Mouse (Mus musculus): ENCODE data around the gene Inpp5a. TPM values are rescaled to one million over a fixed set of nuclear protein-coding genes. Genes with fewer than 3 reads are reported as not detected.

The Inpp5a gene
- polyA plus RNA-seq, 1 experiment from 2014 or later = 28.4 TPM

DNA sequence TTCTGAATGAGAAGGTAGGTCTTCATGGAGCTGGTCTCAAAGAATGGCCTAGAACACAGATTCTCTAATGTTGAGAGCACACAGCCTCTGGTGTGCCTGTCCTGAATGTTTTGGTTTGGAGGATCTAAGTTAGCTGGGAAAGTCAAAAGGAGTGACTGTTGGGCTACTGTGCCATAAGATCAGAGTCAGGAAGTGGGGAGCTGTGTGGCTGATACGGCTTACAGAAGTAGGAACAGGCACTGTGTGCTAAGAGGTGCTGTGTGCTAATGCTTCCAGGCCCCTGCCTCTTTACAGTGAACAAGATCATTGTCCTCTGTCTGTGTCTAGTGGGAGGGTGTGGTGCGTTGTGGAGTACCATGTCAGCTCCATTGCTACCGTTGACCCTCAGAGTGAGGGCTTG is 12.0 kb downstream of the Inpp5a start:
- DNase-seq (ENCODE audit: low spot score) = no peak
- no peak overlapping the region for H3K4me2 ChIP-seq (ENCODE audit: low read depth)
- H3K27me3 ChIP-seq (ENCODE audit: control insufficient read depth, insufficient read depth, low read length) = no peaks in the 10 kb centered on the region
- H3K9ac ChIP-seq (ENCODE audit: low read length) = no peak overlapping the region
- ATAC-seq (ENCODE audit: insufficient read depth, low FRiP score, low TSS enrichment) = no peak
- H3K27ac ChIP-seq (ENCODE audit: low read depth, low read length) = no peak overlapping the region
- no peaks in the 10 kb centered on the region for H3K36me3 ChIP-seq (ENCODE audit: control insufficient read depth, insufficient read depth, low read length)
- no peaks in the 10 kb centered on the region; the same call in 1 of the 2 replicates for H3K4me1 ChIP-seq (ENCODE audit: control insufficient read depth, insufficient read depth, low read length)
- WGBS = 92% methylated on average over 3 of the region's 3 CpGs
- no peaks in the 10 kb centered on the region for H3K9me3 ChIP-seq (ENCODE audit: control insufficient read depth, low read length)
- no peak overlapping the region for H3K4me3 ChIP-seq (ENCODE audit: low read depth, low read length)

DNA sequence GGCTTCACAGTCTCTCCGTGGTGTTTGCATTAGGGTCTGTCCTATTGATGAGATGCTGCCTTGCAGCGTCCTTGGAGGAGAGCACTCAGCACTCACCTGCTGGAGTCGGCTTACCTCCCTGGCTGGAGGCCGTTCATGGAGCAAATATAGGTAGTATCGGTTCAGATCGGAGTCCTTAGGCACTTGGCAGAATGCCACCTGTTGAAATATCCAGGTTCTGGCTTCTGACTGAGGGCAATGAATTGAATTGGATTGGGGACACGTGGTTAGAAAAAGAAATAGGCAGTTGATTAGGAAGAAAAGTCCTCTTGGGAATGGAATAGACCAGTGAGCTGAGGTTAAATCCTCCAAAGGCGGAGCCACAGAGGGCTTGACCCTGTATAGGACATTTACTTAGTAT is 12.9 kb downstream of the Inpp5a start:
- ATAC-seq (ENCODE audit: insufficient read depth, low FRiP score, low TSS enrichment) = no peak
- no peak overlapping the region for H3K4me2 ChIP-seq (ENCODE audit: low read depth)
- no peaks in the 10 kb centered on the region for H3K9me3 ChIP-seq (ENCODE audit: control insufficient read depth, low read length)
- H3K4me3 ChIP-seq (ENCODE audit: low read depth, low read length) = no peak overlapping the region
- H3K27me3 ChIP-seq (ENCODE audit: control insufficient read depth, insufficient read depth, low read length) = no peaks in the 10 kb centered on the region
- H3K9ac ChIP-seq (ENCODE audit: low read length) = no peak overlapping the region
- H3K36me3 ChIP-seq (ENCODE audit: control insufficient read depth, insufficient read depth, low read length) = no peaks in the 10 kb centered on the region
- DNase-seq (ENCODE audit: low spot score) = no peak
- 88% methylated on average over 8 of the region's 8 CpGs for WGBS
- H3K27ac ChIP-seq (ENCODE audit: low read depth, low read length) = no peak overlapping the region
- no peaks in the 10 kb centered on the region; the same call in 1 of the 2 replicates for H3K4me1 ChIP-seq (ENCODE audit: control insufficient read depth, insufficient read depth, low read length)

DNA sequence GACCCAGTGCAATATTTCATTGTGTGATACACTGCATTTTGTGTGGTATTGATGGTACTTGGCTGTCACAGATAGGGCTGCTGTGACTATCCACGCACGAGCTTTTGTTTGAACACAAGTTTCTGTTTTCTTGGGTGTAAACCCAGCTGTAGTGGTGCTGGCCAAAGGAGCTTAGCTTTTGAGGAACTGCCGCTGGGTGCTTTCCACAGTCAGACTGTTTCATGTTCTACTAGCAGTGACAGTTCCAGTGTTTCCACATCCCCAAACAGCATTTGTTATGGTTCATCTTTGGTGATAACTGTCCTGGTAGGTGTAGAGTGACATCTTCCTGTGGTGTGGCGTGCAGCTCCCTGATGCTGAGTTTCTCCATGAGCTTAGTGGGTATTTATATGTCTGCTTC is 13.8 kb downstream of the Inpp5a start:
- WGBS = 91% methylated on average over 4 of the region's 4 CpGs
- DNase-seq (ENCODE audit: low spot score) = no peak

DNA sequence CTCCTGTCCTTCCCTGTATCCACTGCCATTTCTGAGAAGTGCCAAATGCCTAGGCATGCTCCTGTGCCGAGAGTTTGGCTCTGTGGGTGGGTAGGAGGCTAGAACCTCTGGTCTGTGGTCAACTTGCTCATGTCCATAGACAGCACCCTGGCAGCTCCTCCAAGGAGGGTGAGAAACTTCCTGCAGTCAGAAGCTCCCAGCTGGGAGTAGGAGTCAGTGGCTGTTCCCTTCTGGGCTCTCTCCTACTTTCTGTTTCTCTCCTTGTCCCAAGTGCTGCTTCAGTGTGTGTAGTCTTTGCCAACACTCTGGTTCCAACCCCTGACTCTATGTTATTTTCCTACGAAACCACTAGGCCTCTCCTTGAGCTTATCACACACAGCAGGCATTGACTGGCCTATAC is 17.7 kb downstream of the Inpp5a start:
- no peak for ATAC-seq (ENCODE audit: insufficient read depth, low FRiP score, low TSS enrichment)
- Histone ChIP-seq H3K27ac (ENCODE audit: low read depth, low read length) (no peak overlapping the region), H3K9ac (ENCODE audit: low read length) (no peak overlapping the region), H3K27me3 (ENCODE audit: control insufficient read depth, insufficient read depth, low read length) (no peaks in the 10 kb centered on the region), H3K4me3 (ENCODE audit: low read depth, low read length) (no peak overlapping the region), H3K4me2 (ENCODE audit: low read depth) (no peak overlapping the region), H3K4me1 (ENCODE audit: control insufficient read depth, insufficient read depth, low read length) (no peaks in the 10 kb centered on the region), H3K36me3 (ENCODE audit: control insufficient read depth, insufficient read depth, low read length) (no peaks in the 10 kb centered on the region), H3K9me3 (ENCODE audit: control insufficient read depth, low read length) (no peaks in the 10 kb centered on the region)
- DNase-seq (ENCODE audit: low spot score) = no peak
- 86% methylated on average over 2 of the region's 2 CpGs for WGBS

More for the DNA sequence above, 13.8 kb downstream of the Inpp5a start:
- Histone ChIP-seq H3K27ac (ENCODE audit: low read depth, low read length) (no peak overlapping the region), H3K4me2 (ENCODE audit: low read depth) (no peak overlapping the region), H3K9me3 (ENCODE audit: control insufficient read depth, low read length) (no peaks in the 10 kb centered on the region), H3K4me1 (ENCODE audit: control insufficient read depth, insufficient read depth, low read length) (no peaks in the 10 kb centered on the region; the same call in 1 of the 2 replicates), H3K9ac (ENCODE audit: low read length) (no peak overlapping the region), H3K27me3 (ENCODE audit: control insufficient read depth, insufficient read depth, low read length) (no peaks in the 10 kb centered on the region), H3K4me3 (ENCODE audit: low read depth, low read length) (no peak overlapping the region), H3K36me3 (ENCODE audit: control insufficient read depth, insufficient read depth, low read length) (no peaks in the 10 kb centered on the region)
- no peak for ATAC-seq (ENCODE audit: insufficient read depth, low FRiP score, low TSS enrichment)

DNA sequence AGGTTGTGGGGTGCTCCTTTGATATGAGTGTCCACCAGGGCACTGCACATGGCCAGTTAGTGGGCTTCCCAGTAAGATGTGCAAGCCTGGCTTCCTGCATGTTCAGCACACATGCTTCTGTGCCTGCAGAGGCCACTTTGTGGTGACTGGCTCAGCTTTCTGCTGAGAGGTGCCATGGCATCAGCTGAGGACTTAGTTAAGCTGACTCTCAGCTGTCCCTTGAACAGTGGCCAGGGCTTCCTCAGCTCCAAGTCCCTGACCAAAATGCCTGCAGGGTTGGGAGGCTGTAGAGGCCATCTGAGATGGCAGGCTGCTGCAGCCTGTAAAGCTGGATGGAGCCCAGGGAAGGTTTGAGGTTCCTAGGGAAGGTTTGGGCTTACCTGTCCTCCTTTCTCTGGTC is 19.1 kb downstream of the Inpp5a start:
- Histone ChIP-seq H3K27ac (ENCODE audit: low read depth, low read length) (no peak overlapping the region), H3K4me3 (ENCODE audit: low read depth, low read length) (no peak overlapping the region), H3K4me2 (ENCODE audit: low read depth) (no peak overlapping the region), H3K9me3 (ENCODE audit: control insufficient read depth, low read length) (no peaks in the 10 kb centered on the region), H3K4me1 (ENCODE audit: control insufficient read depth, insufficient read depth, low read length) (no peaks in the 10 kb centered on the region), H3K27me3 (ENCODE audit: control insufficient read depth, insufficient read depth, low read length) (no peaks in the 10 kb centered on the region), H3K36me3 (ENCODE audit: control insufficient read depth, insufficient read depth, low read length) (no peaks in the 10 kb centered on the region), H3K9ac (ENCODE audit: low read length) (no peak overlapping the region)
- no peak for ATAC-seq (ENCODE audit: insufficient read depth, low FRiP score, low TSS enrichment)
- DNase-seq (ENCODE audit: low spot score) = no peak

DNA sequence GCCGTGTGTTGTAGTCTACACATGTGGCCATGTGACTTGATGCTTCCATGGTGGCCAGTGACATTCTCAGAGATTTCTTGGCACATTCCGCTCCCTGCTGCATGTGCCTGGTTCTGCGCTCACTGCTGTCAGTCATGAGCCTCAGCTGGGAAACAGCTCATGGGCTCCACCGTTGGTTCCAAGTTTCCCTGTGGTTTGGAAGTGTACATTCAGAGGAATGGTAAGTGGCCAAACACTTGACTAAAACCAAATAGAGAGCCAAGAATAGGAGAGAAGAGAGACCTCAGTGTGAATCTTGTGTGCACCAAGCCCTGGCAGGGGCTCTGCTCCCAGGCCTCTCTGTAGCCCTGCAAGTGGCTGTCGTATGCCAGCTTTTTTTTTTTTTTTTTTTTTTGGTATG is 21.0 kb downstream of the Inpp5a start:
- Histone ChIP-seq H3K9me3 (ENCODE audit: control insufficient read depth, low read length) (no peaks in the 10 kb centered on the region), H3K27ac (ENCODE audit: low read depth, low read length) (no peak overlapping the region), H3K4me1 (ENCODE audit: control insufficient read depth, insufficient read depth, low read length) (no peaks in the 10 kb centered on the region), H3K4me3 (ENCODE audit: low read depth, low read length) (no peak overlapping the region), H3K4me2 (ENCODE audit: low read depth) (no peak overlapping the region), H3K9ac (ENCODE audit: low read length) (no peak overlapping the region), H3K27me3 (ENCODE audit: control insufficient read depth, insufficient read depth, low read length) (no peaks in the 10 kb centered on the region), H3K36me3 (ENCODE audit: control insufficient read depth, insufficient read depth, low read length) (no peaks in the 10 kb centered on the region)
- ATAC-seq (ENCODE audit: insufficient read depth, low FRiP score, low TSS enrichment) (no peak), DNase-seq (ENCODE audit: low spot score) (no peak)
- WGBS = 88% methylated on average over 5 of the region's 5 CpGs

DNA sequence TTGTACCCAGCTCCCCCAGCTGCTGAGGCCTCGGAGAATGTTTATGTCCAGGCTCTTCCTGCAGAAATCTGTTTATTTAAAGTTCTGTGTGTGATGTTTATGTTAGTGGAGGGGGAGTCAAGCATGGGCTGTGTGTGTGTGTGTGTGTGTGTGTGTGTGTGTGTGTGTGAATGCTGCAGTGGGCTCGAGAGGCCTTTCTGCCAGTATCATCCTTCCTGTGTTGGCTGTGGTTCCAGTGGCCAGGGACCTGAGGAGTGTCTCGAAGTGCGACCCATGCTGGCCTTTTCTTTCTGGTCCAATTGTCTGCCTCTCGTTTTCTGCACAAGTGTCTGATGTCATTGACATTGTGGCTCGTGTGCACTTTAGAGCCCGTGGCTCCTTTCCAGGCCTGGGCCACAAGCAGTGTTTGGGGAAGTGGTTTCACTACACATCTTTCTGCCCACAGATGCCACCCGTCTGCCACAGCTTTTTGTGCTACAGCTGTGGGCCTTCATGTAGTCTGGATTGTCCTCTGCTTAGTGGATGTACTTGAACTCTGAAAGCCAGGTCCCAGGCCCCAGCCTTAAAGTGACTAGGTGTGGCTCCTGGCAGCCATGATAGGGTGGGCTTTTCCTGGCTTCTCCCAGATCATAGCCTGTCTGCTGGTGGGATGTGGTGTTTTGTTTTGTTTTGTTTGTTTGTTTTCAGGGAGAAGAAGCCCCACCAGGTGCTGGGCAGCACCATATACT is 23.5 kb downstream of the Inpp5a start:
- Histone ChIP-seq H3K27me3 (ENCODE audit: control insufficient read depth, insufficient read depth, low read length) (no peaks in the 10 kb centered on the region), H3K27ac (ENCODE audit: low read depth, low read length) (no peak overlapping the region), H3K4me3 (ENCODE audit: low read depth, low read length) (no peak overlapping the region), H3K36me3 (ENCODE audit: control insufficient read depth, insufficient read depth, low read length) (no peaks in the 10 kb centered on the region), H3K4me2 (ENCODE audit: low read depth) (no peak overlapping the region), H3K4me1 (ENCODE audit: control insufficient read depth, insufficient read depth, low read length) (no peaks in the 10 kb centered on the region), H3K9me3 (ENCODE audit: control insufficient read depth, low read length) (no peaks in the 10 kb centered on the region), H3K9ac (ENCODE audit: low read length) (no peak overlapping the region)
- no peak for ATAC-seq (ENCODE audit: insufficient read depth, low FRiP score, low TSS enrichment)
- 68% methylated on average over 8 of the region's 8 CpGs for WGBS
- DNase-seq (ENCODE audit: low spot score) = no peak

DNA sequence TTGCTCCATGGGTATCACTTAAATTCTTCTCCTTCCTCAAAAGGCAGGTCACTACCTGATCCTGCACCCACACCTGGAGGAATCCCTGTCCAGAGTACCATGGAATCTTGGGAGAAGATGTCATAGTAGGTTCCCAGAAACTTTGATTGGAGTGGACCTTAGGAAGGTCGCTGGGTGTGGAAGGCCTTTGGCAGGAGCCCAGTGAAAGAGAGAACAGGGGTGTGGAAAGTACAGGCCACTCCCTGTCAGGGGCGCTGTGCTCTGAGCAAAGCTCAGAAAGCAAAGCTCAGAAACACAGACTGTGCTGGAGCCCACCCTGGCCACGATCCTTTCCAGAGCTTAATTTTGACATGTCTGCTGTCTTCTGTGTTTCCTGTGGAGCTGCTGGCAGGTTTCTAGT is 24.5 kb downstream of the Inpp5a start:
- no peak overlapping the region for H3K9ac ChIP-seq (ENCODE audit: low read length)
- no peaks in the 10 kb centered on the region for H3K4me1 ChIP-seq (ENCODE audit: control insufficient read depth, insufficient read depth, low read length)
- H3K27ac ChIP-seq (ENCODE audit: low read depth, low read length) = no peak overlapping the region
- H3K4me3 ChIP-seq (ENCODE audit: low read depth, low read length) = no peak overlapping the region
- H3K36me3 ChIP-seq (ENCODE audit: control insufficient read depth, insufficient read depth, low read length) = no peaks in the 10 kb centered on the region
- DNase-seq (ENCODE audit: low spot score) = no peak
- no peaks in the 10 kb centered on the region for H3K9me3 ChIP-seq (ENCODE audit: control insufficient read depth, low read length)
- WGBS = 81% methylated on average over 3 of the region's 3 CpGs
- H3K27me3 ChIP-seq (ENCODE audit: control insufficient read depth, insufficient read depth, low read length) = no peaks in the 10 kb centered on the region
- no peak for ATAC-seq (ENCODE audit: insufficient read depth, low FRiP score, low TSS enrichment)
- H3K4me2 ChIP-seq (ENCODE audit: low read depth) = no peak overlapping the region

DNA sequence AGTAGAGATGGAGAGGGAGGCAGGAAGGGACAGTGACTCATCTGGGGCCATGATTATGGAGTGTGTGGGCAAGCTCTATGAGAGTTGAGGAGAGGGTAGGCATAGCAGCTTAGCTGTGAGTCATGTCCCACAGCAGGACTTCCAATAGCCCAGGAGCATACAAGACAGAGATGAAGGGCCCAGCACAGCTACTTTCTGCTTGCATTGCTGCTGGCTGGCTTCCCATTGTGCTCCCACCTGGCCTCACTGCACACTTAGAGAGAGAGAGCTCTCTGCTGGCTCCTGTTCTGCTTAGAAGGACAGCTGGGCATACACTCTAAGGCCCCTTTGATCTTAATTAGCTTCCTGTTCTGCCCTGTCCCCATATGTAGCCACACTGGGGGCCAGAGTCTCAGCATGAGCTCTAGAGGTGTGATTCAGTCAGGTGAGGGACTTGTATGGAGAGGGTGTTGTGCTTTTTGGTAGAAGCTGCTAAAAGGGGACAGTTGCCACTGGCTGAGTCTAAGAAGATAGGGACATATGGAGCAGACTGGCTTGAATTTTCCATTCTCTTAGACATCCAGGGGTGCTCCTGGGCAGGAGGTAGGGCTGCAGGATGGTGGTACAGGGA is 26.8 kb downstream of the Inpp5a start:
- ATAC-seq (ENCODE audit: insufficient read depth, low FRiP score, low TSS enrichment) = no peak
- Histone ChIP-seq H3K4me1 (ENCODE audit: control insufficient read depth, insufficient read depth, low read length) (no peaks in the 10 kb centered on the region), H3K4me3 (ENCODE audit: low read depth, low read length) (no peak overlapping the region), H3K9me3 (ENCODE audit: control insufficient read depth, low read length) (no peaks in the 10 kb centered on the region), H3K36me3 (ENCODE audit: control insufficient read depth, insufficient read depth, low read length) (no peaks in the 10 kb centered on the region), H3K9ac (ENCODE audit: low read length) (no peak overlapping the region), H3K27ac (ENCODE audit: low read depth, low read length) (no peak overlapping the region), H3K4me2 (ENCODE audit: low read depth) (no peak overlapping the region), H3K27me3 (ENCODE audit: control insufficient read depth, insufficient read depth, low read length) (no peaks in the 10 kb centered on the region)
- DNase-seq (ENCODE audit: low spot score) = no peak

Data from neural tube, embryonic 11.5 days (tissue).